Mouse (Mus musculus) heart, embryonic 14.5 days (tissue): ENCODE results near the gene Kcnh4. TPM values are rescaled to one million over a fixed set of nuclear protein-coding genes. Genes with fewer than 3 reads are reported as not detected.

ENCODE experiments used
- ATAC-seq: fragments of 200-750 bp; cut with Nextera tagmentation; 2 replicates; pipeline ENCODE4 v1.8.0; 2017; ENCODE audit warnings: low read depth, moderate TSS enrichment; ENCODE audit not compliant: insufficient number of reproducible peaks, insufficient read depth, low FRiP score
- H3K27ac ChIP-seq, 2 experiments: fragments of 200-500 bp in 1 of 2; fragments of 300-500 bp in 1 of 2; sonication (generic) in 1 of 2; replicated peaks in 1 of 2; 2 replicates each; pipeline ENCODE4 v1.5.1; 2012 to 2014; ENCODE audit warnings: low read depth in 2 of 2, low read length in 2 of 2, control low read depth in 1 of 2, mild to moderate bottlenecking in 1 of 2, mixed read lengths in 1 of 2; ENCODE audit not compliant: control insufficient read depth in 1 of 2, insufficient read depth in 1 of 2
- H3K27me3 ChIP-seq: fragments of 300-500 bp; sonication (generic); 2 replicates; pipeline ENCODE4 v1.6.1; 2014; ENCODE audit warnings: mild to moderate bottlenecking, low read length, control low read depth; ENCODE audit not compliant: control insufficient read depth, insufficient read depth
- H3K36me3 ChIP-seq: fragments of 300-500 bp; sonication (generic); 2 replicates; pipeline ENCODE4 v1.6.1; 2014; ENCODE audit warnings: mild to moderate bottlenecking, control low read depth, low read length, mixed read lengths; ENCODE audit not compliant: control insufficient read depth, insufficient read depth
- H3K4me1 ChIP-seq, 2 experiments: fragments of 200-500 bp in 1 of 2; fragments of 300-500 bp in 1 of 2; sonication (generic) in 1 of 2; 2 replicates each; pipeline ENCODE4 v1.6.1; 2012 to 2014; ENCODE audit warnings: low read length in 2 of 2, control low read depth in 1 of 2, mixed read lengths in 1 of 2; ENCODE audit not compliant: control insufficient read depth in 2 of 2, insufficient read depth in 2 of 2
- H3K4me2 ChIP-seq: fragments of 300-500 bp; sonication (generic); 2 replicates; pipeline ENCODE4 v1.6.1; 2014; ENCODE audit warnings: mild to moderate bottlenecking, low read length
- H3K4me3 ChIP-seq, 2 experiments: fragments of 200-500 bp in 1 of 2; fragments of 300-500 bp in 1 of 2; sonication (generic) in 1 of 2; 2 replicates each; pipeline ENCODE4 v1.5.1; 2012 to 2014; ENCODE audit warnings: low read length in 2 of 2, mild to moderate bottlenecking in 2 of 2, control low read depth in 1 of 2, low read depth in 1 of 2, moderate library complexity in 1 of 2; ENCODE audit not compliant: control insufficient read depth in 1 of 2, insufficient read depth in 1 of 2
- H3K9ac ChIP-seq: fragments of 300-500 bp; sonication (generic); 2 replicates; pipeline ENCODE4 v1.6.1; 2014; ENCODE audit warnings: mild to moderate bottlenecking, low read length
- H3K9me3 ChIP-seq: fragments of 300-500 bp; sonication (generic); 2 replicates; pipeline ENCODE4 v1.6.1; 2016; ENCODE audit warnings: low read length, control low read depth; ENCODE audit not compliant: control insufficient read depth
- WGBS: fragments of 180-500 bp; shearing (Covaris S2); extraction: QIAGEN DNeasy Blood & Tissue Kit; methylation state at CpG from one replicate; pipeline ENCODE4 v1.1.7; 2014; 5-methylcytosine and 5-hydroxymethylcytosine counted together
- polyA plus RNA-seq: library from polyadenylated mRNA; unstranded; fragments of >200 nt; fragmentation: Nextera tagmentation; extraction: Ambion mirVana; gene quantifications from 2 replicates; pipeline ENCODE4 v1.2.1, GENCODE M21; 2014

Kcnh4 gene
- polyA plus RNA-seq, 1 experiment from 2014 or later, result not detected

DNA sequence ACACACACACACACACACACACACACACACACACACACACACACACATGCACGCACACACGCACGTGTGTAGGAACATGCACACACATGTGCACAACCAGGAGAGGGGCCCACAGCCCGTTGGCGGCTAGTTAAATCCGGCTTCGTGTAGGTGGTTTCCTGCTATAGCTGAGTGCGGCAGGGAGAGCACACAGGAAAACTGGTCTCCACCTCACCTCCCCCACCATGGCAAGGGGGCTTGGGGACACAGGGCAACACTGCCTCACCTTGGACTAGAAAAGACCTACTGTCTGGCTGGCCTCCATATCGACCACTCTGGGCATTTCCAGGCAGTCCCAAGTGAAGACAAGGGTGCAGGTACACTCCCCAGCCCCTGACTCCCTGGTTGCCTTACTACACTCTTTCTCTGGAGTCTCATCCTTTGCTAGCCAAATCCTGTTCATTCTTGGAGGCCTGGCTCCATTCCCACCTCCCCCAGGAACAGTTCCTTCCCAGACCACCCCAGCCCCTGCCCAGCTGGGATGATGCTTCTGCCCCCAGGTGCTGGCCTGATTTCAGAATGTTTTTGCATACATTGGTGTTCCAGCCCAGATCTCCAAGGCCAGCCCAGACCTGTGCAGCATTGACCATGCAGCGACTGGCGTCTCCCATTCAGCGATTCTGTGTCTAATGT is 5.6 kb downstream of the Kcnh4 start:
- H3K27me3 ChIP-seq, result peaks cover 40% of the 10 kb centered on the region

DNA sequence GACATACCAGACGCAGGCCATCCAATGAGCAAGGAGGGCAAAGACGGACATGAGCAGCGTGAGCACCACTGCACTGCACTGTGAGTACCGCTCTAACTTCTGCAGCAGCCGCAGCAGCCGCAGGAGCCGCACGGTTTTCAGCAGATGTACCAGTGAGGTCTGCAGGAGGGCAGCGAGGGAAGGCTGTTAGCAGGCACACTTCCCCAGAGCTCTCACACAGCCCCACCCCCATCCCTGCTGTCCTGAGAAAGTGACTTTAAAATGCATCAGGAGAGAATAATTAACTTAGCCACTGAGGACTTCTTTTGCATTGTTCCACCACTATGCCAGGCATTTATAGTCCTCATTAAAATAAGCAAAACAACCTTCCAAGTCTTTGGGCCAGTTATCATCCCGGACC is 7.4 kb downstream of the Kcnh4 start:
- no peaks in the 10 kb centered on the region for H3K4me1 ChIP-seq
- 34% methylated on average over 10 of the region's 10 CpGs for WGBS
- H3K36me3 ChIP-seq, result no peaks in the 10 kb centered on the region
- ATAC-seq, result no peak
- H3K27ac ChIP-seq, result no peak overlapping the region
- H3K4me2 ChIP-seq, result no peak overlapping the region
- no peaks in the 10 kb centered on the region for H3K9me3 ChIP-seq
- peaks cover 39% of the 10 kb centered on the region for H3K27me3 ChIP-seq
- no peak overlapping the region for H3K9ac ChIP-seq
- no peak overlapping the region for H3K4me3 ChIP-seq

More for the DNA sequence above, 5.6 kb downstream of the Kcnh4 start:
- Histone ChIP-seq H3K9ac (no peak overlapping the region), H3K36me3 (no peaks in the 10 kb centered on the region), H3K27ac (no peak overlapping the region), H3K9me3 (no peaks in the 10 kb centered on the region), H3K4me1 (no peaks in the 10 kb centered on the region; a peak in 1 of 4 replicates), H3K4me2 (no peak overlapping the region), H3K4me3 (no peak overlapping the region)
- ATAC-seq, result no peak
- 75% methylated on average over 12 of the region's 12 CpGs for WGBS

DNA sequence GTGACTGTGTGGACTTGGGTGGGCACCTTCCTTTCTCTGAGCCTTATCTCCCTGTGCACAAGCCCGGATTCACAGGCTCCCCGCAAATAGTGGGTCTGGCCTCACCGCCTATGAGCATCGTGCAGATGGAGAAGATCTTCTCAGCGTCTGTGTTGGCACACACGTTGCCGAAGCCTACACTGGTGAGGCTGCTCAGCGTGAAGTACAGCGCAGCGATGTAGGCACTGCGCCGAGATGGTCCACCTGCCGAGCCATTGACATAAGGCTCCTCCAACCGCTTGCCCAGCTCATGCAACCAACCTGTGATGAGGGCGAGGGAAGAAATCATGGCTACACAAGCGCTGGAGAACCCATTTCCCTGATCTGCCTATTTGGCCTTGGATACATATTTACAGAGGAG is 9.6 kb downstream of the Kcnh4 start:
- ATAC-seq, result no peak
- WGBS, result 79% methylated on average over 16 of the region's 16 CpGs
- Histone ChIP-seq H3K9ac (no peak overlapping the region), H3K4me3 (no peak overlapping the region), H3K4me1 (no peaks in the 10 kb centered on the region), H3K4me2 (no peak overlapping the region), H3K27me3 (peaks cover 44% of the 10 kb centered on the region), H3K9me3 (no peaks in the 10 kb centered on the region), H3K36me3 (no peaks in the 10 kb centered on the region), H3K27ac (no peak overlapping the region)

DNA sequence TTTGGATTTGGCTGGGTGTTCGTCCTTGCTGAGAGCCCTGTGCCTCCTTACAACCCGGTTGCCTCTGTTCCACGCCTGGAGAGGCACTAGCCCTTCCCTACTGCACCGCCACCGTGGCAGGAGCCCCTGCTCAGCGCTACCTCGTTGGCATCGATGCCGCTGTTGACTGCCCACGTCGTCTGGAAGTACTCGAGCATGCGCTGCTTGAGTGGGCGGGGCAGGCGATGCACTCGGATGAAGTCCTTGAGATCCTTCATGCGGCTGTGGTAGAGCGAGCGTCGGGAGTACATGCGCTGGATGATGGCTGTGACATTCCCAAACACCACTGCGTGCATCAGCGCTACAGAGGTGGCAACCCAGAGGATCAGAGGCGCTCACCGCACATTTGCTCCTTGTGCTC is 10.3 kb downstream of the Kcnh4 start:
- no peak overlapping the region for H3K9ac ChIP-seq
- no peak overlapping the region for H3K27ac ChIP-seq
- H3K9me3 ChIP-seq, result no peaks in the 10 kb centered on the region
- WGBS, result 26% methylated on average over 25 of the region's 25 CpGs
- H3K27me3 ChIP-seq, result peaks cover 44% of the 10 kb centered on the region
- ATAC-seq, result no peak
- H3K4me1 ChIP-seq, result no peaks in the 10 kb centered on the region
- no peaks in the 10 kb centered on the region for H3K36me3 ChIP-seq
- no peak overlapping the region for H3K4me2 ChIP-seq
- no peak overlapping the region for H3K4me3 ChIP-seq

DNA sequence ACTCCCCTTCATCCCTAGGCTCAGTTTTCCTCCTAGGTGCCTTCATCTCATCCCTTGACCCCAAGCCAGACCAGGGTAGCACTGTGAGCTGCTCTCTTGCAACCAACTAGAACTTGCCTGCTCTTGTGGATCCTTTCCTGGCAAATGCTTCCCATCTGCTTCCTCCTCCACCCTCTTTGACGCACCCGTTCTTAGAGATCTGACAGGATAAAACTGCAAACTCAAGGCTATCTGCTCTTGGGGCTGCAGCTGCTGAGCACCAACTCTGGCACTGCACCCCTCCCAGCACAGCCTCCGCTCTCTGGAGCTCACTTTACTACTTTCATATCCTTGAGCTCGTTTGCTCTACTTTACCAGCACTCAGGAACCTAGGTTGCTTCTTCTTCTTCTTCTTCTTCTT is 11.1 kb downstream of the Kcnh4 start:
- H3K9me3 ChIP-seq, result no peaks in the 10 kb centered on the region
- H3K4me1 ChIP-seq, result no peaks in the 10 kb centered on the region
- no peak overlapping the region for H3K4me3 ChIP-seq
- ATAC-seq, result no peak
- no peak overlapping the region for H3K4me2 ChIP-seq
- H3K27me3 ChIP-seq, result peaks cover 44% of the 10 kb centered on the region
- no peaks in the 10 kb centered on the region for H3K36me3 ChIP-seq
- no peak overlapping the region for H3K27ac ChIP-seq
- H3K9ac ChIP-seq, result no peak overlapping the region
- WGBS, result 68% methylated on average over 4 of the region's 4 CpGs

DNA sequence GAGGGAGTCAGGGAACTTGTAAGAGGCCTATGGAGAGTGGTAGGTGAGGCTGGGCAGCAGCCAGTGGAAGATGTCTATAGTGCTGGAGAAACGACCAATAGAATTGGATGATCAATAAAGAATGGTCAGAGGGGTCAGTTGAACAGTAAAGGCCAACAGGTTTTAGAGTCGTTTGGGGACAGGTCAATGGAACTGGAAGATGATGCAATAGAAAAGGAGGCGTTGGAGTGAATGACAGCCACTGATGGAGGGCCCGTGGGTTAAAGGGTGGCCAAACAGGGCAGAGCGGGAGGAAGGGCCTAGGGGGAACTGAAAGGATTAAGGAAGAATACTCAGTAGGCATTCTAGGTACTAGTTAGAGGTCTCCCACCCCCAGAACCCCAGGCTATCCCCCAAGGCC is 12.6 kb downstream of the Kcnh4 start:
- H3K9ac ChIP-seq, result no peak overlapping the region
- H3K4me3 ChIP-seq, result no peak overlapping the region
- 59% methylated on average over 5 of the region's 5 CpGs for WGBS
- H3K4me1 ChIP-seq, result no peaks in the 10 kb centered on the region
- no peaks in the 10 kb centered on the region for H3K9me3 ChIP-seq
- H3K36me3 ChIP-seq, result no peaks in the 10 kb centered on the region
- H3K27ac ChIP-seq, result no peak overlapping the region
- H3K4me2 ChIP-seq, result no peak overlapping the region
- ATAC-seq, result no peak
- H3K27me3 ChIP-seq, result peaks cover 36% of the 10 kb centered on the region

DNA sequence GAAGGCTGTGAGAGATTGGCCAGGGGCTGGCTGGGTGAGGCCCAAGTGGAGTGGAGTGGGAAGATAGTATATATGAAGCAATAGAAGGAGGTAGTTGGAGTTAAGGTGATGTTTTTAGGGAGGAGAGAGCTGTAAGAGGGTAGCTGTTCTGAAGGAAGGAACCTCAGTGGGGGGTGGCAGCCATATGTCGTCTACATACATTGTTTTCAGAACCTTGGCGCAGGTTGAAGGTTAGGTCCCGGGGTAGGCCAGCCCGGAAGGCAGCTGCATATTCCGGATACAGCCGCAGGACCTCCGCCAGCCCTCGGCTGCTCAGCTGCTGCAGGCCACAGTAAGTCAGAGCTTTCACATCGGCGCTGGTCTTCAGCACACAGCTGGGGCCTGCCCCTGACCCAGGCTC is 13.2 kb downstream of the Kcnh4 start:
- H3K9ac ChIP-seq, result no peak overlapping the region
- peaks cover 35% of the 10 kb centered on the region for H3K27me3 ChIP-seq
- no peak overlapping the region for H3K4me3 ChIP-seq
- no peaks in the 10 kb centered on the region for H3K4me1 ChIP-seq
- no peak for ATAC-seq
- no peaks in the 10 kb centered on the region for H3K36me3 ChIP-seq
- H3K9me3 ChIP-seq, result no peaks in the 10 kb centered on the region
- H3K27ac ChIP-seq, result no peak overlapping the region
- no peak overlapping the region for H3K4me2 ChIP-seq
- WGBS, result 77% methylated on average over 10 of the region's 10 CpGs

DNA sequence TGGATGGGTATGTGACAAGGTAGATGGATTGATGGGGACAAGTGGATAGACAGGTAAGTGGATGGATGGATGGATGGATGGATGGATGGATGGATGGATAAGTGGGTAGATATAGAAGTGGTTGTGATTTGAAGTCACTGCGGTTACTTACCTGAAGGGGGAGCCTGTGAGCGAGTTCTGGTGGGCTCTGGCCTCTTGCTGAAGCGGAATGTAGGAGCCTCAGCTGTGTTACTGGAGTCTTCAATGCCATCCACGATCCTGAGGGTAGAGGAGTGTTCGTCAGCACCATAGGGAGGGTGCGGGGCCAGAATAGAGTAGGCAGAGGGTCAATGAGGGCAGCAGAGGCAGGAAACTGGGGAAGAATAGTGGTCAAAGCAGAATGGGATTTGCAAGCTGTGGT is 14.7 kb downstream of the Kcnh4 start:
- Histone ChIP-seq H3K4me3 (no peak overlapping the region), H3K9ac (no peak overlapping the region), H3K36me3 (no peaks in the 10 kb centered on the region), H3K9me3 (no peaks in the 10 kb centered on the region), H3K27me3 (peaks cover 31% of the 10 kb centered on the region), H3K4me1 (no peaks in the 10 kb centered on the region), H3K4me2 (no peak overlapping the region), H3K27ac (no peak overlapping the region)
- WGBS, result 17% methylated on average over 6 of the region's 6 CpGs
- ATAC-seq, result no peak
